Mouse (Mus musculus): ENCODE results near the gene Kcnk18.

DNA sequence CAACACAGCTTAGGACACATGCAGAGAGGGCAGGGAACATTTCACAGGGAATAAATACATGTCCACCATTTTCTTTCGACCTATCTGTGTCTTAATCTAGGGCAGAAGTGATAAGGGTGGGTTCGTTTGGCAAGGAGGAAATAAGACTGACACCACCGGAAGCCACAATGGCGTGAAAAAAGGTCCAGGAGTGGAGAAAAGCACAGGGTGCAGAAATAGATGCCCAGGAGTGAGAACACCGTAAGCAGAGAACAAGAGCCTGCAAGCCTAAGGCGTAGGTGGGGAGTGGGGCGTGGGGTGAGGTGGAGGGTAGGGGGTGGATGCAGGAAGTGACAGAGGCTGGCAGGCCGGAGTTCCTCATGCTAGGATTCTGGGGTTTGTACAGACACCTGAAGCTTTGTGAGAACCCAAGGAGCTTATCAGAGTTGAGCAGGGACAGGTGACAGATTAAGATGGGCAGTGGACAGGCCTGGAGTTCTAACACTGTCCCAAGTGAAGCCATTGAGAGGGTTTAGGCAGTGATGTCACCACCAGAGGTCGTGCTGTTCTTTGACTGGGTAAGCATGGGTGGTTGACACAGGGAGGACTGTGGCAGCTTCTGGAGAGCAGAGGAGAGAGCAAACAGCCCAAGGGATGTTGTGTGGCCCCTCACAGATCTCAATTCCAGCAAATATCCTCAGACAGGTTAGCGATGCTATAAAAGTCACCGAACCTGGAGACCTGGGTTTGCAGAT lies 29.7 kb downstream of the Kcnk18 start:
- no peak for TF ChIP-seq POLR2A (IDR thresholded peaks at IDR 0.05; ENCODE audit: borderline replicate concordance, insufficient read depth, low read length)
- no peak for TF ChIP-seq CTCF (IDR thresholded peaks at IDR 0.05; ENCODE audit: borderline replicate concordance, insufficient read depth, low read depth, low read length)
